Mouse (Mus musculus): ENCODE measurements around the gene Slit3.

DNA sequence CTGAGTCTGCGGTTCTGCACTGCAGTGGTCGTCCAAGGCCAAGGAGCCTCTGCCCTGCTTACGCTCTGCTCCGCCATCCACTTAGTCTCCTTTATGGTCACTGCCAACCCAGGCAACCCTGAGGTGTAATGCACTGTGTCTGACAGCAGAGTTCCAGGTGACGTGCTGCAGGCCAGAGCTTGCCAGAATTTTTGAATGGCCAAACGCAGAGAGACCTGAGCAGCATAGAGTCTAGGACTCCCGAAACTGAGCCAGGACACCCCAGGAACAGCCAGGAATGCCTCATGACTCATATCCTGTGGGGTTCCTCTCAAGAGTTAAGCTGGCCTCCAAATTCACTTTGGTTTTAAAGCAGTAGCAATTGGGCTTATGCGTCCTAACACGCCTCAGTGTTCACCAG lies 429.0 kb downstream of the Slit3 start:
- TF ChIP-seq CTCF (IDR thresholded peaks at IDR 0.05; ENCODE audit: borderline replicate concordance, control insufficient read depth, extremely low read depth, insufficient read depth, low read length, poor library complexity) (no peak), POLR2A (IDR thresholded peaks at IDR 0.05; ENCODE audit: control insufficient read depth, extremely low read depth, insufficient read depth, low read length, poor library complexity) (no peak)

All from thymus, adult 2 months (tissue).